Mouse (Mus musculus) spleen, adult 2 months (tissue): Measurements from ENCODE around the gene Chsy1. TPM values are rescaled to one million over a fixed set of nuclear protein-coding genes. Genes with fewer than 3 reads are reported as not detected.

Experiments
- DNase-seq, 2 experiments: peaks; one replicate each; pipeline versions ENCODE4 v3.0.0 to v3.0.0-alpha.2; 2012 to 2021; ENCODE audit warnings: low spot score in 2 of 2, low read depth in 1 of 2
- H3K27ac ChIP-seq: fragments of 200-500 bp; 2 replicates; pipeline ENCODE4 v1.5.1; 2012; ENCODE audit warnings: low read length, inconsistent platforms; ENCODE audit not compliant: insufficient read depth
- H3K27me3 ChIP-seq: fragments of 200-500 bp; 2 replicates; pipeline ENCODE4 v1.6.1; 2012; ENCODE audit warnings: mild to moderate bottlenecking, moderate library complexity, low read length, inconsistent platforms; ENCODE audit not compliant: control insufficient read depth, insufficient read depth
- H3K36me3 ChIP-seq: fragments of 200-500 bp; 2 replicates; pipeline ENCODE4 v1.6.1; 2012; ENCODE audit warnings: mild to moderate bottlenecking, low read length, inconsistent platforms; ENCODE audit not compliant: control insufficient read depth, insufficient read depth
- H3K4me1 ChIP-seq: fragments of 200-500 bp; 2 replicates; pipeline ENCODE4 v1.6.1; 2011; ENCODE audit warnings: inconsistent platforms; ENCODE audit not compliant: control insufficient read depth, insufficient read depth, insufficient read length
- H3K4me3 ChIP-seq: fragments of 200-500 bp; 2 replicates; pipeline ENCODE4 v1.5.1; 2011; ENCODE audit warnings: mild to moderate bottlenecking, inconsistent platforms; ENCODE audit not compliant: insufficient read depth, insufficient read length; ENCODE audit errors: extremely low read depth
- CTCF ChIP-seq: fragments of 200-500 bp; IDR thresholded peaks from 2 replicates; pipeline ENCODE4 v1.5.1; 2011; ENCODE audit warnings: mild to moderate bottlenecking, inconsistent platforms; ENCODE audit not compliant: insufficient read depth, insufficient read length, insufficient replicate concordance; ENCODE audit errors: extremely low read depth
- POLR2A ChIP-seq: fragments of 200-500 bp; IDR thresholded peaks from 2 replicates; pipeline ENCODE4 v1.6.1; 2011; ENCODE audit warnings: low read depth, low read length, inconsistent platforms
- WGBS: fragments of 180-500 bp; shearing (Covaris S2); methylation state at CpG from one replicate; pipeline ENCODE4 v1.1.7; 2018; 5-methylcytosine and 5-hydroxymethylcytosine counted together
- polyA plus RNA-seq: library from polyadenylated mRNA; depleted of rRNA; stranded (reverse); fragments of >200 nt; gene quantifications from 2 replicates; pipeline ENCODE4 v1.2.3, GENCODE M21; 2012

The Chsy1 gene
- polyA plus RNA-seq, 1 experiment: 9.0 TPM

DNA sequence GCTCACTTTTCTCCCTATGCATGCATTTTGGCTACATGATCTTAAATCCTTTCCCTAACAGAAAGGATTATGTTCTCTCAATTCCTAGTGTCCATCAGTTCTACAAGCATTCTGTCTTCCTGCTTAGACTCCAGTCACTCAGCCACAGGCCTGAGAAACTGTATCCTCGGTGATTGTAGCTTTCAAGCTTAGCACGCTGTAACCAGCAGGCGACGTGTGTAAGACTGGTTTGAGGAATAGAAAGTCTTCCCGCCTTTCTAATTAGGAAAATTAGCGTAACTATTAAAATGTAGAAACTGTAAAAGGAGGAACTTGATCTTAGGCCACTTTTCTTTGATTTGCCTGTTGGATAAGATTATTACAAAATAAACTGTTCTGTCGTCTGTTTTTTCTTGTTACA, 9.5 kb downstream of the Chsy1 start:
- TF ChIP-seq CTCF: no peak
- no peak for TF ChIP-seq POLR2A
- no peak overlapping the region for H3K4me3 ChIP-seq
- no peak for DNase-seq
- WGBS: 27% methylated on average over 7 of the region's 7 CpGs
- peak overlapping the region; percentile 88 for H3K27ac ChIP-seq
- peaks cover 42% of the 10 kb centered on the region for H3K4me1 ChIP-seq
- no peaks in the 10 kb centered on the region for H3K36me3 ChIP-seq
- H3K27me3 ChIP-seq: no peaks in the 10 kb centered on the region

DNA sequence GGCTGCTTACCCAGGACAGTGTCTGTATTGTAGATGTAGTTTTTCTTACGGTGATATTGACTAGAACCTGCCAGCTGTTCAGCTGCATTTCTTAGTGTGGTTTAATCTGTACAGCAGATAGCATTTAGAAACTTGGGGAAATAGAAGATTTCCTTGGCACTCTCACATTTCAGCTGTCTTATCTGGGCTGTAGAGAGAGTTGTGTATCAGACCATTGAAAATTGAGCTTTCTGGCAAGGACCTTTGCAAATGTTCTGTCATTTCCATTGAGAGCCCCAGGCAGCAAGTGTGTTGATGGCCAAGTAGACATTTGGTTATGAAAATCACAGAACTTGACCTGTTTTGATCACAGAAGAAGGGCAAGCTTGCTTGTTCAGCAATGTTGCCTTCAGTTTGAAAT, 10.8 kb downstream of the Chsy1 start:
- no peak overlapping the region for H3K4me3 ChIP-seq
- peaks cover 46% of the 10 kb centered on the region for H3K4me1 ChIP-seq
- H3K27ac ChIP-seq: peak overlapping the region; percentile 86
- WGBS: 22% methylated on average over 1 of the region's 1 CpGs
- DNase-seq: no peak
- H3K36me3 ChIP-seq: no peaks in the 10 kb centered on the region
- no peak for TF ChIP-seq CTCF
- no peak for TF ChIP-seq POLR2A
- H3K27me3 ChIP-seq: no peaks in the 10 kb centered on the region

DNA sequence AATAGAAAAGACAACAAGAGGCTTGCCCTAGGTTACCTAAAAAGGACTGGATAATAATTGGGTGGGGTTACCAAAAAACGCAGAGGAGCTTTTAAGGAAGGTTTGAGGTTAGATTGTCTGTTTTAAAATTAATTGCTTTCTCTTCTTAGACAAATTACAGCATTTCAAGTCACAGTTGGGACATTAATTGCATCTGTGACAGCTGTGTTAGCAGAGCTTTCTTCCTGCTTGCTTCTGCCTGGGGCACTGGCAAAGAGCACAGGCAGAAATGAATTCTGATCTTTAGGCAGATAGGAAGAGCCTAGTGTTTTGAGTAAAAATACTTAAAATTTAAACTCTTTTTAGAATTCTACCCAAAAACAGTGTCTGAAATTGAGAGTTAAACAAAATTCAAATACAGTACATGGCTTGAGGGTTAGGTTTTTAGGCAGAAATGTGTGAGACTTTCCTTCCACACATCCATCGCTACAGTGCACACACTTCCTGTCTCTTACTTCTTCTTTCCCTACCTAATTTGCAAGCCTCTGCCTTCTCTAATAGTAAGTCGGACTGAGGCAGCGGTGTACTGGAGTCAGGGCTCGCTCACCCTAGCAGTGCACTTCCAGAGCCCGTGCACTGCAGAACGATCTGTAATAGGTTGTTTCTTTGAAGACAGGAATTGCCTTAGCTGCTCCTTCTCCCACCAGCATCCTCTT, 11.5 kb downstream of the Chsy1 start:
- H3K4me1 ChIP-seq: peaks cover 47% of the 10 kb centered on the region
- no peak overlapping the region for H3K4me3 ChIP-seq
- peak overlapping the region; percentile 70; the same call in 1 of the 2 replicates for H3K27ac ChIP-seq
- no peaks in the 10 kb centered on the region for H3K27me3 ChIP-seq
- 6% methylated on average over 7 of the region's 7 CpGs for WGBS
- no peak for TF ChIP-seq CTCF
- peak; percentile 26; the same call in 1 of the 2 replicates for TF ChIP-seq POLR2A
- peak; percentile 40 to 66 for DNase-seq
- H3K36me3 ChIP-seq: peaks cover 3% of the 10 kb centered on the region

DNA sequence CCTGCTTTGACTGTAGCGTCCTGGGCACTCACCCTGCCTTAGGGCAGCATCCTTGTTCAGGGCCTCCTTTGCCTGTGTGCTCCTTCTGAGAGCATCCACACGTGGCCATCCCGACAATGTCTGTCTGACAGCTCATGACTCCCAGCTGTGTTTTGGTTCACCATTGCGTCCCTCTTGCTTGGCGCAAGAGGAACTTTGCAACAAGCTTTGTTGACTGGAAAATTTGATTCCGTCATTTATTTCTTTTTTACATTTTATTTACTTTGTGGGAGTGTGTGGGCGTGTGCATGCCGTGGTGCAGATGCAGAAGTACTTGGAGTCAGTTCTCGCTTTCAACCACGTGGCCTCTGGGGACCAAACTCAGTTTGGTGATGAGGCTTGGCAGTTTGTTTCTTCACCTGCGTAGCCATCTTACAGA, 15.2 kb downstream of the Chsy1 start:
- TF ChIP-seq POLR2A (no peak), CTCF (no peak)

DNA sequence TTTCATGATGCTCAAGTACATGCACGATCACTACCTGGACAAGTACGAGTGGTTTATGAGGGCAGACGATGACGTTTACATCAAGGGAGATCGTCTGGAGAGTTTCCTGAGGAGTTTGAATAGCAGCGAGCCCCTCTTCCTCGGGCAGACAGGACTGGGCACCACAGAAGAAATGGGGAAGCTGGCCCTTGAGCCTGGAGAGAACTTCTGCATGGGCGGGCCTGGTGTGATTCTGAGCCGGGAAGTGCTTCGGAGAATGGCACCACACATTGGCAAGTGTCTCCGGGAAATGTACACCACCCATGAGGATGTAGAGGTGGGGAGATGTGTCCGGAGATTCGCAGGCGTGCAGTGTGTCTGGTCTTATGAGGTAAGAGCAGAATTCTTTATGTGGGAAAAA, 16.1 kb downstream of the Chsy1 start:
- peak overlapping the region; percentile 69 for H3K27ac ChIP-seq
- peaks cover 16% of the 10 kb centered on the region for H3K4me1 ChIP-seq
- H3K4me3 ChIP-seq: no peak overlapping the region
- peaks cover 8% of the 10 kb centered on the region for H3K36me3 ChIP-seq
- WGBS: 54% methylated on average over 14 of the region's 14 CpGs
- no peak for TF ChIP-seq POLR2A
- TF ChIP-seq CTCF: no peak
- DNase-seq: peak in 1 of 2 experiments; percentile 19
- H3K27me3 ChIP-seq: no peaks in the 10 kb centered on the region

More for the DNA sequence above, 15.2 kb downstream of the Chsy1 start:
- Histone ChIP-seq H3K36me3 (peaks cover 8% of the 10 kb centered on the region), H3K27me3 (no peaks in the 10 kb centered on the region), H3K4me3 (no peak overlapping the region; the same call in 1 of the 2 replicates), H3K27ac (peak overlapping the region; percentile 81), H3K4me1 (peaks cover 24% of the 10 kb centered on the region)
- peak; percentile 67 to 76 for DNase-seq
- WGBS: 33% methylated on average over 11 of the region's 11 CpGs

DNA sequence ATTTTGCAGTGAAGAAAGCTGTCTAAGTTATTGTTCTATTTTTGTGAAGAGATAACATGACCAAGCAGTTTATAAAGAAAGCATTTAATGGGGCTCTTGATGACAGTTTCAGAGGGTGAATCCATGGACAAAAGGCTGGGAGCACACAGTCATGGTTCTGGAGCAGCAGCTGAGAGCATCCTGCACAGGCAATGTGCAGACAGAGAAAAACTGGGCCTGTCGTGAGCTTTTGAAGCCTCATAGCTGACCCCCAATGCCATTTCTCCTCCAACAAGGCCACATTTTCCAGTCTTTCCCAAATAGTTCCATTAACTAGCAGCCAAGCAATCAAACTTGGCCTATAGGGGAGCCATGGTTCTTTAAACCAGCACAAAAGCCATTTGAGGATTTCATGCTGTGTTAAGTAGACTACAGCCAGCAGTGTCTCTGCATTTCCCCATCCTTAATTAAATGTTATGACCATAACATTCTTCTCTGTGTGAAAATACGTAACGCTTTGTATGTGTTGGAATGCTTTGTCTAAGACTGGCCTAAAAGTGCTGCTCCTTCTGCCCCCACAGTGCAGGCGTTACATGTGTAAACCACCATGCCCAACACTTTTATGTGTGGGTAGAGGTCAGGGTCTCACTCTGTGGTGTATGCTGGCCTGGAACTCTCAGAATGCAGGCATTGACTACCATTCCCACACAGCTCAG, 18.8 kb downstream of the Chsy1 start:
- Histone ChIP-seq H3K36me3 (peaks cover 16% of the 10 kb centered on the region), H3K27ac (no peak overlapping the region), H3K4me1 (peaks cover 9% of the 10 kb centered on the region; the same call in 1 of the 2 replicates), H3K27me3 (no peaks in the 10 kb centered on the region), H3K4me3 (no peak overlapping the region)
- TF ChIP-seq POLR2A (no peak), CTCF (no peak)
- WGBS: 83% methylated on average over 4 of the region's 4 CpGs
- DNase-seq: no peak
